Mouse (Mus musculus) ovary, adult 18-20 months (tissue): ENCODE measurements around the gene Zfp993.
"Not testable (repeated sequence)": the region's sequence is repeated elsewhere in the genome, so short reads cannot be mapped to it uniquely, and the experiment has no call there.

Experiments used
- DNase-seq: peaks from one replicate; pipeline ENCODE4 v3.0.0; 2022; ENCODE audit warnings: low spot score, mixed read lengths

Gene Zfp993

GRCm38 (mm10) chr4:146610774-146611400 lies at the start of gene Zfp993:
Zfp993 (plus strand) TSS chr4:146610961.
- DNase-seq, result not testable (repeated sequence)

- not testable (repeated sequence) for DNase-seq
Measured at GRCm38 (mm10) chr4:146579905-146580873, 30.6 kb upstream of the Zfp993 start.

GRCm38 (mm10) chr4:146603578-146604399 lies 7.0 kb upstream of the Zfp993 start:
- not testable (repeated sequence) for DNase-seq

DNA sequence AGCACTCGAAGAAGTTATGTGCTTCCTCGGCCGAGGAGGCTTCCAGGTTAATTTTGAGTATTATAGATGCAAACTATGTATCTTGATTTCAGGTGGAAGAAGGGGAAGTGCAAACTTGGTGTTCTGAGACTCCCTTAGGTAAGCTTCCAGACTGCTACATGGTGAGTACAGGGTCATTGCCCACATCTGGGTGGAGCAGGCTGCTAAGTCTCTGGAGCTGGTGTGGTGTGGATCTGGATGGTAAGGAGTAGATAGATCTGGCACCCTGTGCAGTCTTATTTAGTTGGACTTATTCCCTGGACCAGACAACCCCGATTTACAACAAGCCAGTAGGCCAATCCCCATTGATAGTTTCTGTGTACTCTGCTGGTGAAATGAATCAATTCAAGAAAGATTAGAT lies 33.6 kb downstream of the Zfp993 start:
- not testable (repeated sequence) for DNase-seq

DNA sequence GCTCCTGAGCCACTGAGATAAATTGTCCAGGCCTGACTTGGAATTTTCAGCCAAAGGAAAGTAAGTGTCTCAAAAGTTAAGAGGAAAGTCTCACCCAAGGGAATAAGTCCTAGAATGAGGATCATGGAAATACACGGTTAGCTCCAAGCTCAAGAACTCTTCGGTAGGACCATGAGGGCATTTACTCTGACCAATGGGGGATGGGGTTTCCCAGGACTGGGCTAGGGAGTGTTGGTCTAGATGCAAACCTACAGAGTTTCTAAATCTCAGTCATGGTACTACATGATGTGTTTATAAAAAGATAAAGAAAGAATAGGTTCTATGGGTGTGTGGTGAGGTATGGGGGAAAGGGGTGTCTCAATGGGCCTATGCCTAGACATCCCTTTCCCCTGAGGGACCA lies 38.9 kb downstream of the Zfp993 start:
- not testable (repeated sequence) for DNase-seq

DNA sequence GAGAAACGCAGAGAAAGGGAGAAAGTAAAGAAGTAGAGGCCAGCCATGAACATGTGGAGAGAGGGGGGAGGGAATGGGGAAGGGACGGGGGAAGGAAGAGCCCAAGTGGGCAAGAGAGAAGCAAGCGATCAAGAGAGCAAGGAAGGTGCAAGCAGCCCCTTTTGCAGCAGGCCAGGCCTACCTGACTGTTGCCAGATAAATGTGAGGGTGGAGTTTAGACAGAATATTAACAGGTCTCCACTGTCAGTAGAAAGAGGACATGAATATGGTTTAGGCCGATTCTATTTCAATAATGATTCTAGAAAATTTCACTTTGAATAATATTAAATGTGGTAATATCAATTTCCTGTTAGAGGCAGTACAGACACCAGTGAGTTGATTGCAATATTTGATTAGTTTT lies 39.4 kb downstream of the Zfp993 start:
- DNase-seq, result not testable (repeated sequence)

- DNase-seq, result not testable (repeated sequence)
Measured at GRCm38 (mm10) chr4:146650639-146651038, 39.9 kb downstream of the Zfp993 start.
